Comparison of ENCODE assay signal across 21 mouse cellular contexts in genomic region chr10:100741269-100741668, GRCm38 (mm10).
DNase-seq lines count a peak whose midpoint lies in the region; ATAC-seq and TF ChIP-seq lines count a peak whose summit lies in the region.
"Had no signal": no experiment of that assay in that cellular context is flagged by ENCODE, and none has a peak within 500 bp of the region (broad histone marks: within the 10 kb centered on the region; RNA-seq: fewer than 3 reads in every experiment).

No protein-coding gene starts in this region.

- H3K9ac ChIP-seq in kidney, postnatal 0 days (ENCODE audit: low read depth, low read length) = no peak overlapping the region
- H3K9ac ChIP-seq in stomach, embryonic 14.5 days (replicated peaks; ENCODE audit: low read depth, low read length) = no peak overlapping the region
- H3K9ac ChIP-seq in stomach, postnatal 0 days (ENCODE audit: low read length) = no peak overlapping the region
- H3K9ac ChIP-seq in stomach, embryonic 16.5 days (ENCODE audit: low read length) = no peak overlapping the region
- H3K9ac ChIP-seq: liver, postnatal 0 days had no signal

- no peaks in the 10 kb centered on the region for H3K4me1 ChIP-seq in kidney, postnatal 0 days (replicated peaks; ENCODE audit: insufficient read depth, low read length)
- no peaks in the 10 kb centered on the region for H3K4me1 ChIP-seq in stomach, embryonic 14.5 days (ENCODE audit: control insufficient read depth, insufficient read depth, low read length)
- no peaks in the 10 kb centered on the region for H3K4me1 ChIP-seq in stomach, postnatal 0 days (replicated peaks; ENCODE audit: control insufficient read depth, insufficient read depth)
- no peaks in the 10 kb centered on the region for H3K4me1 ChIP-seq in stomach, embryonic 16.5 days (ENCODE audit: control insufficient read depth, insufficient read depth, low read length)
- H3K4me1 ChIP-seq: hindbrain, embryonic 10.5 days had no signal

- ATAC-seq in frontal cortex, adult (ENCODE audit: low TSS enrichment) = peak; percentile 85
- no peak for ATAC-seq in kidney, postnatal 0 days (replicated peaks; ENCODE audit: low FRiP score, low read depth)
- no peak for ATAC-seq in stomach, embryonic 14.5 days (ENCODE audit: insufficient number of reproducible peaks, insufficient read depth, low FRiP score, low read depth)
- no peak for ATAC-seq in stomach, postnatal 0 days (ENCODE audit: low FRiP score, low TSS enrichment)
- no peak for ATAC-seq in stomach, embryonic 16.5 days (ENCODE audit: insufficient read depth, low FRiP score)
- ATAC-seq: activated CD4-positive, CD25-positive, alpha-beta regulatory T cell, adult 4 months; liver, postnatal 0 days; Patski had no signal

- no peaks in the 10 kb centered on the region for H3K27me3 ChIP-seq in kidney, postnatal 0 days (ENCODE audit: insufficient read depth, low read length)
- no peaks in the 10 kb centered on the region for H3K27me3 ChIP-seq in stomach, embryonic 14.5 days (ENCODE audit: control insufficient read depth, insufficient read depth, low read length)
- H3K27me3 ChIP-seq in stomach, postnatal 0 days (ENCODE audit: control insufficient read depth, insufficient read depth, low read length) = no peaks in the 10 kb centered on the region
- H3K27me3 ChIP-seq in stomach, embryonic 16.5 days (ENCODE audit: control insufficient read depth, insufficient read depth, low read length) = no peaks in the 10 kb centered on the region
- H3K27me3 ChIP-seq: megakaryocyte, embryonic 14.5 days had no signal

- H3K4me2 ChIP-seq in kidney, postnatal 0 days (ENCODE audit: low read length) = no peak overlapping the region
- peak overlapping the region; percentile 5; the same call in 1 of the 2 replicates for H3K4me2 ChIP-seq in stomach, embryonic 14.5 days (replicated peaks; ENCODE audit: low read depth, low read length)
- H3K4me2 ChIP-seq in stomach, postnatal 0 days (replicated peaks; ENCODE audit: low read depth) = no peak overlapping the region
- peak overlapping the region; percentile 12; the same call in 1 of the 2 replicates for H3K4me2 ChIP-seq in stomach, embryonic 16.5 days (ENCODE audit: low read depth, low read length)

- 48% methylated on average over 8 of the region's 8 CpGs for WGBS in kidney, postnatal 0 days
- WGBS in stomach, embryonic 14.5 days = 63% methylated on average over 8 of the region's 8 CpGs
- WGBS in stomach, postnatal 0 days = 43% methylated on average over 8 of the region's 8 CpGs
- WGBS in stomach, embryonic 16.5 days = 47% methylated on average over 8 of the region's 8 CpGs

- H3K27ac ChIP-seq in kidney, postnatal 0 days = no peak overlapping the region
- H3K27ac ChIP-seq in stomach, embryonic 14.5 days (ENCODE audit: low read length) = no peak overlapping the region
- no peak overlapping the region for H3K27ac ChIP-seq in stomach, postnatal 0 days (replicated peaks)
- no peak overlapping the region for H3K27ac ChIP-seq in stomach, embryonic 16.5 days (ENCODE audit: low read length)
- H3K27ac ChIP-seq: hindbrain, embryonic 10.5 days; hindbrain, postnatal 0 days; limb, embryonic 10.5 days had no signal

- no peak for DNase-seq in frontal cortex, postnatal 10 days (ENCODE audit: low spot score in 2 of 2)
- DNase-seq in kidney, postnatal 0 days (ENCODE audit: low spot score) = peak; percentile 7
- DNase-seq in kidney, adult 8-10 months = no peak
- DNase-seq in stomach, postnatal 0 days (ENCODE audit: low spot score) = no peak
- DNase-seq in layer of hippocampus, adult 9-10 months (ENCODE audit: low spot score) = no peak
- DNase-seq: adrenal gland, postnatal 14 days; cerebellum, adult 11 months; cerebellum, postnatal 14 days; kidney, adult 11 months; liver, postnatal 0 days; spleen, adult 18-20 months; thymus, adult 2 months had no signal

- no peak for TF ChIP-seq EP300 in stomach, postnatal 0 days (optimal IDR thresholded peaks at IDR 0.05)

- no peaks in the 10 kb centered on the region for H3K36me3 ChIP-seq in kidney, postnatal 0 days (ENCODE audit: insufficient read depth, low read length)
- H3K36me3 ChIP-seq in stomach, embryonic 14.5 days (ENCODE audit: control insufficient read depth, insufficient read depth, low read length) = no peaks in the 10 kb centered on the region
- no peaks in the 10 kb centered on the region for H3K36me3 ChIP-seq in stomach, postnatal 0 days (ENCODE audit: control insufficient read depth, insufficient read depth, low read length)
- H3K36me3 ChIP-seq in stomach, embryonic 16.5 days (ENCODE audit: control insufficient read depth, insufficient read depth, low read length) = no peaks in the 10 kb centered on the region
- H3K36me3 ChIP-seq: hindbrain, embryonic 10.5 days; limb, embryonic 10.5 days had no signal

- H3K9me3 ChIP-seq in kidney, postnatal 0 days (replicated peaks; ENCODE audit: low read length) = no peaks in the 10 kb centered on the region
- H3K9me3 ChIP-seq in stomach, embryonic 14.5 days (ENCODE audit: control insufficient read depth, low read depth, low read length) = no peaks in the 10 kb centered on the region
- H3K9me3 ChIP-seq in stomach, postnatal 0 days (ENCODE audit: control insufficient read depth, low read length) = no peaks in the 10 kb centered on the region
- H3K9me3 ChIP-seq in stomach, embryonic 16.5 days (replicated peaks; ENCODE audit: control insufficient read depth, low read length) = no peaks in the 10 kb centered on the region
- H3K9me3 ChIP-seq: hindbrain, embryonic 10.5 days; limb, embryonic 10.5 days; megakaryocyte, embryonic 14.5 days had no signal

- TF ChIP-seq CTCF in kidney, postnatal 0 days (IDR thresholded peaks at IDR 0.05; ENCODE audit: low read depth) = no peak
- TF ChIP-seq CTCF in stomach, postnatal 0 days (IDR thresholded peaks at IDR 0.05; ENCODE audit: low read depth) = no peak

- no peak overlapping the region for H3K4me3 ChIP-seq in kidney, postnatal 0 days (replicated peaks; ENCODE audit: low read depth, low read length)
- H3K4me3 ChIP-seq in stomach, embryonic 14.5 days (ENCODE audit: low read depth, low read length) = no peak overlapping the region
- H3K4me3 ChIP-seq in stomach, postnatal 0 days (ENCODE audit: low read depth, low read length) = no peak overlapping the region
- no peak overlapping the region for H3K4me3 ChIP-seq in stomach, embryonic 16.5 days (replicated peaks; ENCODE audit: low read length)
- H3K4me3 ChIP-seq: hindbrain, embryonic 10.5 days; limb, embryonic 10.5 days had no signal

Comparison
In these comparisons a context has a peak if more than half of its experiments do, and no peak if none do; other contexts are left out.
1. H3K4me2 ChIP-seq: peak in stomach, embryonic 14.5 days (single experiment) and stomach, embryonic 16.5 days (single experiment); none in kidney, postnatal 0 days (single experiment) and stomach, postnatal 0 days (single experiment).